ENCODE assay signal across 17 mouse cellular contexts in genomic region chr4:57780403-57780802, GRCm38 (mm10).
A peak's percentile ranks its signal among the peaks of the same experiment; 100 is the strongest.
DNase-seq lines count a peak whose midpoint lies in the region; ATAC-seq lines count a peak whose summit lies in the region.
"Had no signal": no experiment of that assay in that cellular context is flagged by ENCODE, and none has a peak within 500 bp of the region (broad histone marks: within the 10 kb centered on the region; RNA-seq: fewer than 3 reads in every experiment).

No protein-coding gene starts in this region.

- no peak overlapping the region for H3K9ac ChIP-seq in midbrain, embryonic 12.5 days (replicated peaks)
- no peak overlapping the region for H3K9ac ChIP-seq in midbrain, embryonic 14.5 days (replicated peaks; ENCODE audit: low read length)
- no peak overlapping the region for H3K9ac ChIP-seq in embryonic facial prominence, embryonic 15.5 days
- no peak overlapping the region for H3K9ac ChIP-seq in neural tube, embryonic 13.5 days
- H3K9ac ChIP-seq: hindbrain, embryonic 15.5 days; stomach, embryonic 15.5 days had no signal

- 25% methylated on average over 4 of the region's 4 CpGs for WGBS in heart, embryonic 10.5 days
- WGBS in midbrain, embryonic 12.5 days: 16% methylated on average over 4 of the region's 4 CpGs
- WGBS in midbrain, embryonic 14.5 days: 20% methylated on average over 4 of the region's 4 CpGs
- whole genome bisulfite sequencing in embryonic facial prominence, embryonic 15.5 days: 17% methylated on average over 4 of the region's 4 CpGs
- 20% methylated on average over 4 of the region's 4 CpGs for WGBS in neural tube, embryonic 13.5 days

- peaks cover 5% of the 10 kb centered on the region; the same call in 1 of the 2 replicates for H3K27me3 ChIP-seq in heart, embryonic 10.5 days (ENCODE audit: insufficient read depth, poor library complexity, severe bottlenecking)
- peaks cover 26% of the 10 kb centered on the region for H3K27me3 ChIP-seq in midbrain, embryonic 12.5 days
- no peaks in the 10 kb centered on the region for H3K27me3 ChIP-seq in midbrain, embryonic 14.5 days (ENCODE audit: control insufficient read depth, insufficient read depth, low read length)
- no peaks in the 10 kb centered on the region for H3K27me3 ChIP-seq in embryonic facial prominence, embryonic 15.5 days
- H3K27me3 ChIP-seq in neural tube, embryonic 13.5 days: no peaks in the 10 kb centered on the region
- H3K27me3 ChIP-seq: hindbrain, embryonic 15.5 days had no signal

- no peak overlapping the region for H3K4me3 ChIP-seq in heart, embryonic 10.5 days
- H3K4me3 ChIP-seq in midbrain, embryonic 12.5 days: no peak overlapping the region
- H3K4me3 ChIP-seq in midbrain, embryonic 14.5 days (replicated peaks; ENCODE audit: low read depth, low read length): no peak overlapping the region
- H3K4me3 ChIP-seq in embryonic facial prominence, embryonic 15.5 days (replicated peaks): no peak overlapping the region
- no peak overlapping the region for H3K4me3 ChIP-seq in neural tube, embryonic 13.5 days
- H3K4me3 ChIP-seq: hindbrain, embryonic 15.5 days; stomach, embryonic 15.5 days had no signal

- peaks cover 46% of the 10 kb centered on the region for H3K4me1 ChIP-seq in heart, embryonic 10.5 days
- H3K4me1 ChIP-seq in midbrain, embryonic 12.5 days: peaks cover 29% of the 10 kb centered on the region
- peaks cover 15% of the 10 kb centered on the region for H3K4me1 ChIP-seq in midbrain, embryonic 14.5 days (ENCODE audit: control insufficient read depth, insufficient read depth, low read length)
- peaks cover 30% of the 10 kb centered on the region for H3K4me1 ChIP-seq in embryonic facial prominence, embryonic 15.5 days
- H3K4me1 ChIP-seq in neural tube, embryonic 13.5 days (replicated peaks): peaks cover 37% of the 10 kb centered on the region

- no peak for DNase-seq in heart, embryonic 10.5 days (ENCODE audit: low spot score)
- no peak for DNase-seq in heart, adult 18-20 months
- DNase-seq in midbrain, embryonic 14.5 days: no peak
- DNase-seq in right cerebral cortex, adult 2 months (ENCODE audit: low spot score in 2 of 2): no peak
- DNase-seq in right cerebral cortex, adult 18-20 months: no peak
- DNase-seq: adrenal gland, adult 2 months; B cell, adult 2 months; cerebellum, adult 18-20 months; gastrocnemius, postnatal 10 days; kidney, adult 18-20 months; kidney, postnatal 36 days; lung, postnatal 36 days had no signal

- H3K27ac ChIP-seq in heart, embryonic 10.5 days: peak overlapping the region; percentile 22; the same call in 1 of the 2 replicates
- peak overlapping the region; percentile 60; the same call in 1 of the 2 replicates for H3K27ac ChIP-seq in midbrain, embryonic 12.5 days (replicated peaks)
- H3K27ac ChIP-seq in midbrain, embryonic 14.5 days (replicated peaks; ENCODE audit: low read depth, low read length): no peak overlapping the region
- H3K27ac ChIP-seq in embryonic facial prominence, embryonic 15.5 days (replicated peaks): 0 out of 2 replicates have a peak overlapping the region, but pooled peaks have one; percentile 11
- H3K27ac ChIP-seq in neural tube, embryonic 13.5 days (replicated peaks): peak overlapping the region; percentile 23; the same call in 1 of the 2 replicates
- H3K27ac ChIP-seq: hindbrain, embryonic 15.5 days; stomach, embryonic 15.5 days had no signal

- H3K36me3 ChIP-seq in heart, embryonic 10.5 days: no peaks in the 10 kb centered on the region
- no peaks in the 10 kb centered on the region for H3K36me3 ChIP-seq in midbrain, embryonic 12.5 days
- no peaks in the 10 kb centered on the region for H3K36me3 ChIP-seq in midbrain, embryonic 14.5 days (ENCODE audit: control insufficient read depth, insufficient read depth, low read length)
- no peaks in the 10 kb centered on the region for H3K36me3 ChIP-seq in embryonic facial prominence, embryonic 15.5 days
- no peaks in the 10 kb centered on the region for H3K36me3 ChIP-seq in neural tube, embryonic 13.5 days
- H3K36me3 ChIP-seq: hindbrain, embryonic 15.5 days; stomach, embryonic 15.5 days had no signal

- no peaks in the 10 kb centered on the region for H3K9me3 ChIP-seq in heart, embryonic 10.5 days
- no peaks in the 10 kb centered on the region for H3K9me3 ChIP-seq in midbrain, embryonic 12.5 days
- no peaks in the 10 kb centered on the region for H3K9me3 ChIP-seq in midbrain, embryonic 14.5 days (ENCODE audit: control insufficient read depth, low read length)
- H3K9me3 ChIP-seq in embryonic facial prominence, embryonic 15.5 days (replicated peaks): no peaks in the 10 kb centered on the region
- no peaks in the 10 kb centered on the region for H3K9me3 ChIP-seq in neural tube, embryonic 13.5 days
- H3K9me3 ChIP-seq: hindbrain, embryonic 15.5 days; stomach, embryonic 15.5 days had no signal

- no peak for ATAC-seq in midbrain, embryonic 12.5 days (ENCODE audit: low FRiP score, low read depth)
- ATAC-seq in midbrain, embryonic 14.5 days (ENCODE audit: low FRiP score, low TSS enrichment): no peak
- no peak for ATAC-seq in embryonic facial prominence, embryonic 15.5 days (ENCODE audit: insufficient number of reproducible peaks, low FRiP score, low TSS enrichment, low read depth)
- ATAC-seq in neural tube, embryonic 13.5 days (ENCODE audit: low read depth): no peak

- H3K4me2 ChIP-seq in midbrain, embryonic 12.5 days (replicated peaks): peak overlapping the region; percentile 35; the same call in 1 of the 2 replicates
- no peak overlapping the region for H3K4me2 ChIP-seq in midbrain, embryonic 14.5 days (ENCODE audit: low read length)
- peak overlapping the region; percentile 4; the same call in 1 of the 2 replicates for H3K4me2 ChIP-seq in embryonic facial prominence, embryonic 15.5 days (replicated peaks)
- H3K4me2 ChIP-seq in neural tube, embryonic 13.5 days: 0 out of 2 replicates have a peak overlapping the region, but pooled peaks have one; percentile 8
